Mouse (Mus musculus) CD8-positive naive resting alpha-beta T cell, adult 2 months (primary cell): ENCODE measurements around the gene Incenp.
"Not testable (repeated sequence)": the region's sequence is repeated elsewhere in the genome, so short reads cannot be mapped to it uniquely, and the experiment has no call there.

ENCODE experiments used
- DNase-seq, 2 experiments: peaks; one replicate each; pipeline ENCODE4 v3.0.0; 2022; ENCODE audit warnings: low read depth in 2 of 2, low spot score in 2 of 2

The Incenp gene

DNA sequence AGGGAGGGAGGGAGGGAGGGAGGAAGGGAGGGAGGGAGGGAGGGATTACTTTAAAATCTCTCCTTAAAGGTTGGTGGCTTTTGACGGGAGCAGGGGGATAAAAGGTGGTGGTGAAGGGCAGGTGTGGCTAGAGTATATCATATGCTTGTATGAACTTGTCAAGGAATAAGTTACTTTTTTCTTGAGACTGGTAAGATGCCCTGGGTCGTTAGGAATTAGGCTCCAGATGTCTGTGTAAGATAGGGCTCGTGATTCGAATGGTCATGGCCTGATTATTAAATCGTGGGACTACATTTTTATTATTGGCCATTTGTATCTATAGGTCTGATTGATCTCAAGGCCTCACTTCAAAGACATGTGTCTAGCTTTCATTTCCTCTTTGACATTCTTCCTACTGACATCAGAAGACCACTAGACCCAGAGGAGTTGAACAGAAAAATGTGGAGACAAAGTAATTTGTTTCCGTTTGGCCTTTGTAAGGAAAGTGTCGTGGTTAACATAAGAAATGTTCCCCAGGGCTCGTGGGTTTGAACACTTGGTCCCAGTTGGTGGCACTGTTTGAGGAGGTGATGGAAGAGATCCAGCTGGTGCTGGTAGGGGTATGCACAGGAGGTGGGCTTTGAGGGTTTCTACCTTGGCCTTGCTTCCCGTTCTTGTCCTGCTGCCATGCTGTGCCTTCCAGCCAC is 19.0 kb upstream of the Incenp start:
- DNase-seq = no peak

DNA sequence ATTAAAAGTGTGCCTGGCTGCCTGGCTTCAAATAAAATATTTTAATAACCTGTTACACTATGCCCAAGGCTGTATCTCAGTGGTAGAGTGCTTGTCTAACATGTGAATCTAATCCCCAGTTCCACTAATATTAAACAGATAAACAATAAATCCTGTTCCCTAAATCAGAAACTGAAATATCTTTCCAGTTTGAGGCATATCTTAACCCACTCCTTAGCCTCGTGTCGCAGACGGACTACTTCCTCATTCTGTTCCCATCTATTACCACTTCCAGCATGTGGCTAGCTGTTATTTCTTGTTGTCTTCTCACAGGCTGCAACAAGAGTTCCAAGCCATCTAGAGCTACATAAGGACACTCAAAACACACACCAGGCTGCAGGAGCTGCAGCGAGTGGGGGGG is 18.4 kb upstream of the Incenp start:
- no peak for DNase-seq

DNA sequence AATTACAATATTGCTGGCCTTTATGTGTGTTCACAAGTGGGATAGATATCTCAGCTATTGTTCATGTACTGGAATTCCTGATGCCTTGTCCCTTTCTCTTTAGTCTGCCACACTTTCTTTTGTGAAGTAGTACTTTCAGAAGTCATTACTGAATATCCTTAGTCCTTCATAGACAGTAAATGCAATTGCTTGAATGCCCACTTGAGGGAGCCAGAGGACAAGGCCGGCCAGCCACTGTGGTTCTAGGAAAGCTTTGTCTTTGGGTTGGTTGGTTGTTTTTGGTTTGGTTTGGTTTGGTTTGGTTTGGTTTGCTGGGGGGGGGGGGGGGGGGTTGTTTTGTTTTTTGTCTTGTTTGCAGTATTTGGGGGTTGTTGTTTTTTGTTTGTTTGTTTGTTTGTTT is 16.6 kb upstream of the Incenp start:
- DNase-seq = peak; percentile 77 to 86

DNA sequence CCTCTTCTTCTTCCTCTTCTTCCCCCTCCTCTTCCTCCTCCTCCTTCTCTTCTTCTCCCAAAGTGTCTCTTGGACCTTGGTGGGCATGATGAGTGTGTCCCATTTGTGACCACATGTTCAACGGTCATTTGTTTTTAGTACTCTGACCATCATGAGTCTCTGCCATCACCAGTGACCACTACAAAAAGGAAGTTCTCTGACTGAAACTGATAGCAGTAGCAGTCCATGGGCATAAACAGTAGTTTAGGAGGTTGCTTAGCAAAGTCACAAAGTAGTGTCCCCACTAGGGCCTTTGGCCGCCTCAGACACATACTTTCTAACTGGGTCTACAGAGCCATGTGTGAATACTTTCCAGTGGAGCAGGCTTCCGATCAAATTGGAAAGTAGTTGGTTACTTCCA is 15.0 kb upstream of the Incenp start:
- DNase-seq = no peak

- DNase-seq = no peak
Observed at GRCm38 (mm10) chr19:9913784-9914183, 14.4 kb upstream of the Incenp start.

- DNase-seq = peak; percentile 48 to 68
Observed at GRCm38 (mm10) chr19:9911314-9911754, 12.0 kb upstream of the Incenp start.

- DNase-seq = no peak
Observed at GRCm38 (mm10) chr19:9909351-9909750, 10.0 kb upstream of the Incenp start.

DNA sequence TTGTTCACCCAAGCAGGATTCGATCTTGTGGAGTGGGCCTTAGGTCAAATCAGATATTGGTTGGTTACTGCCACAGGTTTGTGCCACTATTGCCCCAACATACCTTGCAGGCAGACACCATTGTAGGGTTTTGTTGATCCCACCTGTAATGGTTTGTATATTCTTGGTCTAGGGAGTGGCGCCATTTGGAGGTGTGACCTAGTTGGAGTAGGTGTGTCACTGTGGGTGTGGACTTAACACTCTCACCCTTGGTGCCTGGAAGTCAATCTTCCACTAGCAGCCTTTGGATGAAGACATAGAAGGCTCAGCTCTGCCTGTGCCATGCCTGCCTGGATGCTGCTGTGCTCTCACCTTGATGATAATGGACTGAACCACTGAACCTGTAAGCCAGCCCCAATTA is 1.3 kb upstream of the Incenp start:
- DNase-seq = not testable (repeated sequence)

- DNase-seq = no peak
Observed at GRCm38 (mm10) chr19:9899780-9900146, 412 bp upstream of the Incenp start.

DNA sequence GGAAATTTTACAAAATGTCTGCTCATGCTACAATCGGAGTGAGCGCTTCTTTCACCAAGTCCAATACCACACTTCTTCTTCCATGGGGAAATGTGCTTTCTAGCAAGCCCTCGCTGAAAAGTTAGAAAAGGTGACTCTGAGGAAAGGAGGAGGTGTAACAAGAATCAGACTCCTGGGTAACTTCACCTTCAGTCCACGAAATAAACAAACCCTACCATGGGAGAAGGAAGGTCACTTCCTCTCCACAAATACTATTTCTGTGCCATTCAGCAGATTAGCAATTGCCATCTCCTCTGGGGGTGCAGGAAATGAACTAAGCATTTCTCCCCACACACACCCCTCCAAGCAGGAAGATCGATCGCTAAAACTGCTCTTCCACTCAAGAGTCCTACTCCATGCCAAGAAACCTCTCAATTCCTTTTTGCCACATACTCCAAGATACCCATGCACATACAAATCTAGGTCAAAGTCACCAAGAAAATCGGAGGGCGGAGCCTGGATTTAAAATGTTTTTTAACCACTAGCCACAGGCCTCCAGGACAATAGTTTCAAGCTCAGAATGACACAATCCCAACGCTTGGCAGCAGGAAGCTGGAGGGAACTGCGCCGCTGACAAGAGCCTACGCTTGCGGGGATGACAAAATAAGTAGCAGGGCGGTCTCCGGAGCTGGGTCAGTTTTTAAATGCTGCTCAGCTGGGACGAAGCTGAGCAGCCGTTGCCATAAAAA is 848 bp downstream of the Incenp start:
- DNase-seq = no peak

GRCm38 (mm10) chr19:9896067-9896466 is 3.3 kb downstream of the Incenp start:
- no peak for DNase-seq

DNA sequence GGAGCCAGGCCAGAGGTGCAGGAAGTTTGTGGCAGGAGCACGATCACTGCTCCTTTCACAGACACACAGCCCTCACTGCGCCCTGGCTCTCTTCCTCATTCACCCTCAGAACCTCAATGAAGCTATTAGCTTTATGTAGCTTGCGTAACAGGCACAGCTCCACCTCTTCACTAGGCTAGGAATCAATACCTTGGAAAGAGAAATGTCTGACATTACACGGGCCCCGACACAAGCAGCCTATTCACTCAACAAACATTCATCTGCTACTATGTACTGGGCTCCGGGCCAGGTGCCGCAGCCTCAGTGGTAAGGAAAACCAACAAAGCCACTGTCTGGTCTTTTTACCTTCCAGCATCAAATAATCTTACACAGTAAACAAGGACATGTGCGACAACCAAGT is 12.6 kb downstream of the Incenp start:
- no peak for DNase-seq

- DNase-seq = no peak
Observed at GRCm38 (mm10) chr19:9886348-9886747, 13.0 kb downstream of the Incenp start.

DNA sequence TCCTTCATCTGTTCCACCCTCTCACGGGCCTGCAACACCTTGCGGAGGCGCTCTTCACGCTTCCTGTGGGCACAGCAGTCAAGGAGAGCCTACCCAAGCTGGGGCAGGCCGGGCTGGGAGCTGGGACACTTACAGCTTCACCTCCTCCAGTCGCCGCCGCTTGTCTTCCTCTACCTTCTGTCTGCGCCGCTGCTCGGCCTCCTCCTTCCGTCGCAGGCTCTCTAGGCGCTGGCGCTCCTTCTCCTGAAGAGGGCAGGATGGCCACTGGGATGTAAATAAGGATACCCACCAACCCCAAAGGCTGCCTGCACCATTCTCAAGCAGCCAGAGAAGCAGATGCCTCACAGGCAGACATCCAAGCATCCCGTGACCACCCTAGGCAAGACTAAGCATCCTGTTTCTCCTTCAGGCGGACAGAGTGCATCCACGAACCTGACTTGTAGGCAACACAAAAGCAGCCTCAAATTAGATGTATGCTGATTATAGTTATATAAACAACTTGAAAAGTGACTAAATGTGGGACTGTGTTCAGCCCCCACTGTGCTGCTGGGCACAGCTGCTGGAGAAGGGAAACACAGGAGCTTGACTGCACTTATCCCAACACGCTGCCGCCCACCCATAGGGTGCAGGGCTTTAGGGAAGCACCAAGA is 21.0 kb downstream of the Incenp start:
- DNase-seq = no peak

DNA sequence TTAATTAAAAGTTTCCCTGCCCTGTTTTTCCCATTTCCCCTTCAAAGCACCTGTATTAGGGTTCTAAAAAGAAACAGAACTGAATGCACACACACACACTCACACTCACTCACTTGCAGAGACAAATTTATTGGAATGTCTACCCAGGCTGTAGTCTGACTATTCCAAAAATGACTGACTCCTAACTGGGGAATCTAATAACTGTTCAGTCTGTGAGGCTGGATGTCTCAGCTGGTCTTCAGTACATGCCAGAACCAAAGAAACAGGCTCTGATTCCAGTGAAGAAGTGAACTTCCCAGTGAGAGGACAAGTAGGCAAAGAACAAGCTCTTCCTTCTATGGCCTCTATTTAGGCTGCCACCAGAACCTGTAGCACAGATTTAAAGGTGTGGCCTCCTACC is 33.9 kb downstream of the Incenp start:
- no peak for DNase-seq

DNA sequence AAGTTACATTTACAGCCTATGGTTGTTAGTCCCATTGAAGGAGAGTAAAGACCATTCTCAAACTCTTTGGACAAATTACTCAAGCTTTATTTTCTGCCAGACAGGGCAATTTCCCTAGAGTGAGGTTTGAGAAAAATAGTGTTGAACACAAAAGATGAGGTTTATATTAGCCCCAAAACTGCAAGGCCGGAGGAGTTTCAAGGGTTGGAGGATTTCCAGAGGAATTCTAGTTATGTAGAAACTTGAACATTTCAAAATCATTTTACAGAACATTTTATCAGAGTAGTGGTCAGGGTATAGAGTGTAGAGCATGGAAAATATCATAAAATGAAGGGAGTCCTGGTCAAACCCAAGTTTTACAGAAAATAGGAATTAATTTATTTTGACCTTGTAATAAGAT is 34.5 kb downstream of the Incenp start:
- no peak for DNase-seq

DNA sequence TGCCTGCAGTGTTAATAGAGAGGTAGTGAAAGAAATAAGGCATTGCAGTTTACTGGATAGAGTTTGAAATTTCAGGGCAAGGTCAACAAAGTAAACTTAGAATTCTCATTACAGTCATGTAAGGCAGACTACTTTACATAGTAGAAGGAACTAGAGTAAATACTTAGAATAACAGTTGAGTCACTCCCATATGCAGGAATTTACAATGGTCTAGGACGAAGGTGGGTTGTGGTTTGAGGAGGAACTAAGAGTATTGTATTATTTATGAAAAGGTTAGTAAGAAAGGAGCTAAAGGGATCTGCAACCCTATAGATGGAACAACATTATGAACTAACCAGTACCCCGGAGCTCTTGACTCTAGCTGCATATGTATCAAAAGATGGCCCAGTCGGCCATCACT is 38.5 kb downstream of the Incenp start:
- DNase-seq = not testable (repeated sequence)

DNA sequence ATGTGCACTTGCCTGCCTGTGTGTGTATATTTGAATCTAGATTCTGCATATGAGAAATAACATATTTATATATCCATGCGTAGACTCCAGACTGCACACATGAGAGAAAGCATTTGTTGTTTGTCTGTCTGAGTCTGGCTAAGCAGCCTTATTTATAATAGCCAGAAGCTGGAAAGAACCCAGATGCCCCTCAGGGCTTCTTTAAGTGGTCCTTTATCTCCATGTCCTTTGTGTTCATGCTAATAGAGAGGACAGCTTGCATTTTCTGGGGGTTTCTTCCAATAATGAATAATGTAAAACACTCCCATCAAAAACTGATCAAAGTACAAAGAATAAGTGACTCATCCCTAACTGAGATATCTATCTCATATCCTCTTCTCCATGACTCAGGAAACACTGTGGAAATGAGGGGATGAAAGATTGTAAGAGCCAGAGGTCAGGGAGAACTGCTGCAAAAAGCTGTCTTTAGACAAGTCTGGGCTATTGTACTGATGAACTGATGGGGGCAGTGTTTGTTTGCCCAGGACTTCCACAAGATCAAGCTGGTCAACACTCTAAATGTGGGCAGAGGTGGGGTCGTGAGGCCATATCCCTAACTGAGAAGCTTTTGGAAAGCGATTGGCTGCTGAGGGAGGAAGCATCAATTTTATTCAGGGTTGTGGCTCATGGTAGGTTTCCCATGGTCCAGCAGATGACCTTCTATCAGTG is 49.8 kb downstream of the Incenp start:
- not testable (repeated sequence) for DNase-seq

- no peak for DNase-seq
Observed at GRCm38 (mm10) chr19:9847262-9847661, 52.1 kb downstream of the Incenp start, which contains the start of gene Scgb2a2. Gene Scgb2a2 (plus strand): TSS chr19:9847562.

DNA sequence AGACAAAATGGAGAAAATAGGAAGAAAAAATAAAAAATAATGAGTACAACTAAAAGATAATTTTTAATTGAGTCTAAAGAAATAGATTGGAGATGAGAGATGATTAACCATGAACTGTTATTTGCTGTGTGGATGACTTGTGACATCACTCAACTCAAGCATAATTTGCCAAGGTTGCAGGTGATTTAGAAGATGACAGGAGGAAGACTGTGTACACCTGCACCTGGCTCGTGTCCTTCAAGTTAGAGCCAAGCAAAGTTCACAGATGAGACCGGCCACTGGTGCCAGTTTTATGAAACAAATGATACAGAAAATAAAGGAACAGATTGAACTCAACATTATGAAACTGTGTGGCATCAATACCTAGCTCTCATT is 62.0 kb downstream of the Incenp start:
- no peak for DNase-seq

- DNase-seq = peak; percentile 11 to 32
Observed at GRCm38 (mm10) chr19:9836581-9837340, 62.6 kb downstream of the Incenp start.
